Mouse (Mus musculus) brown adipose tissue, adult 24 weeks (tissue): ENCODE results near the gene Prdm11. TPM values are rescaled to one million over a fixed set of nuclear protein-coding genes. Genes with fewer than 3 reads are reported as not detected.

Experiments used
- H3K27ac ChIP-seq: fragments of 200-500 bp; replicated peaks from 2 replicates; pipeline ENCODE4 v1.5.1; 2012; ENCODE audit warnings: low read depth, mild to moderate bottlenecking, low read length
- H3K4me1 ChIP-seq: fragments of 200-500 bp; 2 replicates; pipeline ENCODE4 v1.6.1; 2012; ENCODE audit warnings: low read length, mixed read lengths; ENCODE audit not compliant: control insufficient read depth, insufficient read depth, insufficient read length
- H3K4me3 ChIP-seq: fragments of 200-500 bp; 2 replicates; pipeline ENCODE4 v1.5.1; 2012; ENCODE audit warnings: low read depth, mild to moderate bottlenecking, low read length, moderate library complexity; ENCODE audit not compliant: insufficient read depth
- polyA plus RNA-seq: library from polyadenylated mRNA; stranded (reverse); fragments of >200 nt; gene quantifications from 2 replicates; pipeline ENCODE4 v1.2.4, GENCODE M21; 2012; ENCODE audit not compliant: missing spikeins, insufficient read depth, insufficient read length

Gene Prdm11
- polyA plus RNA-seq, result 1.3 and 1.4 TPM in 2 replicates

- Histone ChIP-seq H3K4me1 (peaks cover 19% of the 10 kb centered on the region), H3K4me3 (peak within 1 kb of the TSS; percentile 77), H3K27ac (peak within 1 kb of the TSS; percentile 75)
Observed at GRCm38 (mm10) chr2:93045818-93046508, at the start of gene Prdm11. Prdm11 (minus strand) TSS chr2:93046167.

DNA sequence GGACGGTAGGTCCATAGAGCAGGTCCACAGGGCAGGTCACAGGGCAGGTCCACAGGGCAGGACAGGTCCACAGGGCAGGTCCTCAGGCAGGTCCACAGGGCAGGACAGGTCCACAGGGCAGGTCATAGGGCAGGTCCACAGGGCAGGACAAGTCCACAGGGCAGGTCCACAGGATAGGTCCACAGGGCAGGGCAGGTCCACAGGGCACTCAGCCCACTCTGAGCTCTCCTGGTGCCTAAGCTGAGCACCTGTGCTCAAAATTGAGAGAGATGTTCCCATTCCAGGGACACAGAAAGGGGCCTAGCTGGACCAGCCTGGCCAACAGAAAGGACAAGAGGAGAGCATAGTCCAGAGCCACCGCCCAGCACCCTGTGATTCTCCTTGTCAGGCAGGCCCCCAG, 46.4 kb upstream of the Prdm11 start:
- Histone ChIP-seq H3K4me1 (peaks cover 2% of the 10 kb centered on the region), H3K27ac (no peak overlapping the region), H3K4me3 (no peak overlapping the region)

DNA sequence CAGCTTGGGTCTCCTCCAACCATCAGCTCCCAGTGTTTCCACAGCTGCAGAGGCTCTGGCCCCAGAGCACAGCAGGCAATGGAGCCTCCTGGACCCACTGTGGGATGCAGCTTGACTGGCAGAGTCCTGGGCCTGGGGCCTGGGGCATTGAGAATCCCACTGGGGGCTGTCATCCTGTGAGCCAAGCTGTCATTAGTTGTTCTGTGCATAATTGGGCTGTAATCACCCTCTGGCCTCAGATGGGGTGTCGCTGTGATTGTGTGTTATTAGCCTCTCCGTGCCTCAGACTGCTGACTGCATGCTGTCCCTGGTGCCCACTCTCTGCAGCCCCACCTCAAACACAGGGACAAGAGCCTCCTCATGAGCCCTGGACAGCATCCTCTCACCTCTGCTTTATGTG, 45.7 kb upstream of the Prdm11 start:
- H3K4me1 ChIP-seq, result no peaks in the 10 kb centered on the region; the same call in 1 of the 2 replicates
- no peak overlapping the region for H3K4me3 ChIP-seq
- H3K27ac ChIP-seq, result no peak overlapping the region

DNA sequence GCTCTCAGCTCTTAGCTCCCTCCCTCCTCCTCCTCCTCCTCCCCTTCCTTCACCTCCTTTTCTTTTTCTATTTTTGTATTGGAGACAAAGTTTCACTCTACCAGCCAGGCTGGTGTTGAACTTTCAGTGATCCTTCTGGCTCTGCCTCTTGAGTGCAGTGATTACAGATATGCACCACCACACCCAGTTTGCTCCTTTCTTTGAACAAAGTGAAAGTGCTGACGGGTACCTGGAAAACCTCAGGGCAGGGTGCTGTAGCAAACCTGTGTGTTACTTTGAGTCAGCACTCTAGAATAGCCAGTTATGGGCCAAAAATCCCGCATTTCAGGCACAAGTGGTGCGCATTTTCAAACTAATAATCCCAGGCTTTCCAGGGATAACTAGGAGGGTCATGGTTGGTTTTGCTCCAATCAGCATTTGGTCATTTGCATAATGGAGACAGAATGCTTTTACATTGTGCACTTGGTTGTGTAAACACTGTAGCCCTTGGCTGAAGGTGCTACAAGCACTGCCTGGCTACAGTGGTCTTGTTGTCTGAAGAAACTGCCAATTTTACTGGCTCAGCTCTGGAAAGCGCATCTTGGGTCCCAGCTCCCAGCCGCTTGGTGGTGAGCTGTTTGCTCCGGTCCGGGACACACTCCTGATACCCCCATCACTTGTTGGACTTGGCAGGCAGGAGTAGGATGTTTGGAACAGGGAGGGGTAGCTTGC, 43.6 kb upstream of the Prdm11 start:
- H3K4me1 ChIP-seq, result no peaks in the 10 kb centered on the region; the same call in 1 of the 2 replicates
- no peak overlapping the region for H3K27ac ChIP-seq
- no peak overlapping the region for H3K4me3 ChIP-seq

- Histone ChIP-seq H3K27ac (no peak overlapping the region), H3K4me3 (no peak overlapping the region), H3K4me1 (no peaks in the 10 kb centered on the region; the same call in 1 of the 2 replicates)
Observed at GRCm38 (mm10) chr2:93088006-93088405, 42.0 kb upstream of the Prdm11 start.

DNA sequence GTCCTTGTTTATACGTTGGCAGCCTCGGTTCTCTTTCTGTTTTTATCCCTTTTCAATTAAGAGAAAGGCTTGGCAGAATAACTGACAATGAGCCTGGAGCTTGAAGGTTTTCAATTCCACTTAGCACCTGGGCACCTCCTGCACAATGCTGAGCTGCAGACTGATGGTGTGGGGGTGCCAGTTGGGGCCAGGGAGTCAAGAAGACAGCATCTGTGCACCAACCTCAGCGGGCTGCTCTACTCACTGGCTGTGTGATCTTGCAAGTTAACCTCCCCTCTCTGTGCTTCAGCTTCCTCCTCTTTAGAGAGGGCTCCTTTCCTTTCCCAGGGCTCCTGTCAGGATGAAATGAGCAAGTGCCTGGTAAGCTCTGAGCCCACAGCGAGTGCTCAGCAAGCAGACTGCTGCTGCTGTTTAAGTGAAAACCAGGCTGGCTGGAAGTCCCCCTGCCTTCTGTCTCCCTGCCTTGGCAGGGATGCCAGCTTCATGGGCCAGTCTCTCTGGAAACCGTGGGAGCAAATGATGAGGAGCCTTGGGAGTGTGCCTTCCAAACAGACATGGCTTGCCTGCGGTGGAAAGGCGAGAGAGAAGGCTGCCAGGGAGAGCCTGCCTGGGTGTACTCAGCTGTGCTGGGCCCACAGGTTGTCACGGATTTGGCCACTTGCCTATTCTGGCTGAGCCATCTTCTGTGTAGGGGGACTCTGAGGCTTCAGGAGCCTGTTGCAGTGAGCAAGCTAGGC, 39.5 kb upstream of the Prdm11 start:
- H3K27ac ChIP-seq, result no peak overlapping the region
- peaks cover 7% of the 10 kb centered on the region; the same call in 1 of the 2 replicates for H3K4me1 ChIP-seq
- no peak overlapping the region for H3K4me3 ChIP-seq

GRCm38 (mm10) chr2:93084481-93084880, 38.5 kb upstream of the Prdm11 start:
- H3K4me1 ChIP-seq, result peaks cover 7% of the 10 kb centered on the region; the same call in 1 of the 2 replicates
- H3K27ac ChIP-seq, result no peak overlapping the region
- H3K4me3 ChIP-seq, result no peak overlapping the region

- Histone ChIP-seq H3K27ac (no peak overlapping the region), H3K4me3 (no peak overlapping the region), H3K4me1 (peaks cover 11% of the 10 kb centered on the region; the same call in 1 of the 2 replicates)
Observed at GRCm38 (mm10) chr2:93083317-93083716, 37.4 kb upstream of the Prdm11 start.

GRCm38 (mm10) chr2:93082846-93083245, 36.9 kb upstream of the Prdm11 start:
- no peak overlapping the region for H3K4me3 ChIP-seq
- no peak overlapping the region for H3K27ac ChIP-seq
- H3K4me1 ChIP-seq, result peaks cover 15% of the 10 kb centered on the region

- H3K4me3 ChIP-seq, result no peak overlapping the region
- H3K4me1 ChIP-seq, result peaks cover 16% of the 10 kb centered on the region
- no peak overlapping the region for H3K27ac ChIP-seq
Observed at GRCm38 (mm10) chr2:93080871-93081608, 35.1 kb upstream of the Prdm11 start.

- Histone ChIP-seq H3K4me1 (peaks cover 16% of the 10 kb centered on the region), H3K4me3 (no peak overlapping the region), H3K27ac (no peak overlapping the region)
Observed at GRCm38 (mm10) chr2:93079394-93079793, 33.4 kb upstream of the Prdm11 start.

- Histone ChIP-seq H3K27ac (no peak overlapping the region), H3K4me3 (no peak overlapping the region), H3K4me1 (peaks cover 16% of the 10 kb centered on the region)
Observed at GRCm38 (mm10) chr2:93076578-93076955, 30.6 kb upstream of the Prdm11 start.

DNA sequence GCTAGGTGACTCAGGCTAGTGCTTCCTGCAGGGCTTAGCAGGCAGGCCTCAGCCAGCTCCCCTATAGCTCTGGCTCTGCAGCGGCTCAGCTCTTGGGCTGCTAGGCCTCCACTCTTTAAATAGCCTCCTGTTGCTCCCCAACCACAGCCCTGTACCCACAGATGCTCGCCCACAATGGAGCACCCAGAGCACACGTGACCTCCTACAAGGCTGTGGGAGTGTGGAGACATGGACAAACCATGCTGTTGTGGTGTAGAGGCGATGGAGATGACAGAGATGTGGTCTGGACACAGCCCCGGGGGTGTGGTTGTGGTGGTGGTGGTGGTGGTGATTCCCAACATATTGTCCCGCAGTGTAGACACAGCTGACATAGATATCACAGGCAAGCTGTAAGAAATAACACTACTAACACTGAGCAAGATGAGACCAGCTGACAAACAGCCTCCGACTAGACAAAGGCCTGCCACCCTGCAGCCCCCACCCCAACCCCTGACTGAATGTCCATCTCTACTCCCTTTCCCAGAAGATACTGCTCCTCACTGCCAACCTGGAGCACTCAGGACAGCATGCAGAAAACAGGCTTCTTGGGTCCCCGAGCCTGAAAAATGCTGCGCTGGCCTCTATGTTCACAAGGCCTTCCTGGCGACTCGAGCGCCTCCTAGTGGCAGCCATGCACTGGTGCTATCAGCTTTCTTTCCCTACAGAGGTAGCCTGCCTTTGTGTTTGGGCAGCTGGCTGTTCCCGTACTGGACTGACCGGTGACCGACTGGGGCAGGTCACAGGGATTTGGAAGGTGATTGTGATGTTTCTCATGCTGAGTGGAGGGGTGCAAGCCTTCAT, 30.0 kb upstream of the Prdm11 start:
- H3K4me1 ChIP-seq, result peaks cover 11% of the 10 kb centered on the region
- no peak overlapping the region for H3K4me3 ChIP-seq
- no peak overlapping the region for H3K27ac ChIP-seq

- no peak overlapping the region for H3K27ac ChIP-seq
- H3K4me3 ChIP-seq, result no peak overlapping the region
- H3K4me1 ChIP-seq, result peaks cover 2% of the 10 kb centered on the region; the same call in 1 of the 2 replicates
Observed at GRCm38 (mm10) chr2:93071656-93072055, 25.7 kb upstream of the Prdm11 start.
